ENCODE assay signal across 8 mouse cellular contexts in the genomic region with DNA sequence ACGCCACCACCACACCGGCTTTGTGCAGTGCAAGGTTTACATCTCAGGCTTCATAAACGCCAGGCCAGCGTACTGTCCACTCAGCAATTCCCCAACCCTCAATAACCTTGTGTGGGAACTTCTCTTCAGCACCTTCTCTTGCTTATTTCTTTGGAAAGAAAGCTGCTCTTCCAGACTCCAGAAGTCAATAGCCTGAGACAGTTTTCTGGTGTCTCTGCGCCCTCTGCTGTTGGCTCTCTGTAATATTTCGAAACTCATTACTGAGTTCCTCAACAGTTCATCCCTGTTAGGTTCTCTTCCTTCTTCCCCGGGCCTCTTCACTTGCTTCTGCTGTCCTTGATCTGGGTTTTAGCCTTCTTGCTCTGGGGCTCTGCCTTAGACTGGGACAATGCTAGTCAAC. TPM values are rescaled to one million over a fixed set of nuclear protein-coding genes. Genes with fewer than 3 reads are reported as not detected.
DNase-seq lines count a peak whose midpoint lies in the region; ATAC-seq and TF ChIP-seq lines count a peak whose summit lies in the region.

No protein-coding gene starts in this region.

- H3K4me1 ChIP-seq in lung, embryonic 14.5 days (ENCODE audit: insufficient read depth) = no peaks in the 10 kb centered on the region

- intact Hi-C loops in gastrocnemius, postnatal 14 days (cut with DNase I; ENCODE audit: low total_unique reads) = no loop called here

- peak; percentile 37 for DNase-seq in cerebellum, adult 11 months
- DNase-seq in c-Kit-positive CD71-negative TER-119-negative erythroid progenitor cells, embryonic 14.5 days (ENCODE audit: low read depth) = peak; percentile 55
- DNase-seq in gastrocnemius, postnatal 14 days = peak; percentile 50
- DNase-seq in kidney, postnatal 25 days = peak; percentile 69 to 81
- peak; percentile 91 for DNase-seq in lung, embryonic 14.5 days
- DNase-seq in right cerebral cortex, adult 18-20 months = peak; percentile 59

- H3K27me3 ChIP-seq in lung, embryonic 14.5 days (ENCODE audit: insufficient read depth, low read length) = no peaks in the 10 kb centered on the region

- no peak for ATAC-seq in cerebellum, adult (ENCODE audit: insufficient number of reproducible peaks, low FRiP score, low TSS enrichment)
- peak; percentile 47 for ATAC-seq in CD4-positive, CD25-positive, alpha-beta regulatory T cell, adult 4 months
- ATAC-seq in lung, embryonic 14.5 days (ENCODE audit: insufficient read depth) = no peak

- H3K9ac ChIP-seq in lung, embryonic 14.5 days = no peak overlapping the region

- no peak overlapping the region for H3K27ac ChIP-seq in lung, embryonic 14.5 days (ENCODE audit: low read depth)

- H3K36me3 ChIP-seq in lung, embryonic 14.5 days (ENCODE audit: insufficient read depth) = no peaks in the 10 kb centered on the region

- no peaks in the 10 kb centered on the region for H3K9me3 ChIP-seq in lung, embryonic 14.5 days (ENCODE audit: low read depth, low read length)

- no peak overlapping the region for H3K4me2 ChIP-seq in lung, embryonic 14.5 days

- WGBS in lung, embryonic 14.5 days = 15% methylated on average over 7 of the region's 7 CpGs

- H3K4me3 ChIP-seq in lung, embryonic 14.5 days (ENCODE audit: low read depth, low read length) = no peak overlapping the region

- TF ChIP-seq CTCF in lung, embryonic 14.5 days (IDR thresholded peaks at IDR 0.05; ENCODE audit: low read depth) = peak; percentile 77

RNA-seq across cellular contexts. Expression of a gene that starts 16.0 kb away (rescaled TPM):
- 100 to 1,000 TPM; 114 to 155 TPM for polyA plus RNA-seq in CD4-positive, CD25-positive, alpha-beta regulatory T cell, adult 4 months (2017; shearing (Covaris generic))
- total RNA-seq in gastrocnemius, postnatal 14 days (2021) = 100 to 1,000 TPM; 202 to 211 TPM
- polyA plus RNA-seq in lung, embryonic 14.5 days (2014; fragmentation: Nextera tagmentation; extraction: Ambion mirVana) = 343 and 370 TPM in 2 replicates

RNA-seq across cellular contexts. Expression of a gene that starts 30.1 kb away (rescaled TPM):
- polyA plus RNA-seq in CD4-positive, CD25-positive, alpha-beta regulatory T cell, adult 4 months (2017; shearing (Covaris generic)) = 1 to 10 TPM; 4.6 to 5.2 TPM
- total RNA-seq in gastrocnemius, postnatal 14 days (2021) = 1 to 10 TPM; 8.9 to 9.5 TPM
- polyA plus RNA-seq in lung, embryonic 14.5 days (2014; fragmentation: Nextera tagmentation; extraction: Ambion mirVana) = 99.1 and 103 TPM in 2 replicates

RNA-seq across cellular contexts. Expression of a gene that starts 51.1 kb away (rescaled TPM):
- 10 to 100 TPM in 1 of 2 experiments, 1 to 10 TPM in 1; 9.4 to 10.9 TPM for polyA plus RNA-seq in CD4-positive, CD25-positive, alpha-beta regulatory T cell, adult 4 months (2017; shearing (Covaris generic))
- total RNA-seq in gastrocnemius, postnatal 14 days (2021) = 1 to 10 TPM; 5.8 to 7.2 TPM
- polyA plus RNA-seq in lung, embryonic 14.5 days (2014; fragmentation: Nextera tagmentation; extraction: Ambion mirVana) = 11.8 and 13.1 TPM in 2 replicates

Comparison
In these comparisons a context has a peak if more than half of its experiments do, and no peak if none do; other contexts are left out.
1. DNase-seq: peak in every context shown above with its lines; median percentile 91 in lung, embryonic 14.5 days; 75 in kidney, postnatal 25 days; 59 in right cerebral cortex, adult 18-20 months; 55 in c-Kit-positive CD71-negative TER-119-negative erythroid progenitor cells, embryonic 14.5 days; 50 in gastrocnemius, postnatal 14 days; 37 in cerebellum, adult 11 months.
2. RNA of a gene that starts 30.1 kb away (polyA plus RNA-seq): 99.1 to 103 TPM in lung, embryonic 14.5 days; 4.6 to 5.2 TPM in CD4-positive, CD25-positive, alpha-beta regulatory T cell, adult 4 months; every median in the first group is over 10 times any median in the second.